Mouse (Mus musculus): Measurements from ENCODE around the gene Ahcyl2. TPM values are rescaled to one million over a fixed set of nuclear protein-coding genes. Genes with fewer than 3 reads are reported as not detected.

Gene Ahcyl2
- polyA plus RNA-seq, 1 experiment from 2014 or later, result 25.3 TPM

DNA sequence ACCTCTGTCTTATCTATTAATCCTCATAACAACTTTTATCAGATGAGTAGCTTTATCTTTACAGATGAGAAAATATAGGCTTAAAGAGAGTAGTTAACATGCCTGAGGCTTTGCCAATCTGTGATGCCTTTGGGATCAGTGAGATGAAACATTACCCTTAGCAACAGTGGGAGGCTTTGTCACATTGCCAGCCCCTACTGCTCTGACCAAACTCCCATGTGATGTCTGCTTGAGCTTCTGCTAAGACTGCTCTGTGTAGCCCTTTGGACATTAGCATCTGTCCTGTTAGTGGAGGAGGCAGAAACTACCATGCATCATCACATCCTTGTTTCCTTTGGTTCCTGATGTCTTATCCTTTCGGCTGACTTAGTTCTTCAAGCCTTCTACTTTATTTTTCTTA, 7.8 kb downstream of the Ahcyl2 start:
- H3K27me3 ChIP-seq, result no peaks in the 10 kb centered on the region
- no peak for ATAC-seq (ENCODE audit: low FRiP score)
- H3K36me3 ChIP-seq, result no peaks in the 10 kb centered on the region
- H3K9me3 ChIP-seq (replicated peaks), result no peaks in the 10 kb centered on the region
- WGBS, result 92% methylated on average over 1 of the region's 1 CpGs
- H3K4me1 ChIP-seq, result 0 out of 2 replicates have a peak, but pooled peaks cover 5% of the 10 kb centered on the region
- H3K4me2 ChIP-seq (replicated peaks), result no peak overlapping the region
- no peak overlapping the region for H3K9ac ChIP-seq
- no peak overlapping the region for H3K27ac ChIP-seq
- no peak overlapping the region for H3K4me3 ChIP-seq

DNA sequence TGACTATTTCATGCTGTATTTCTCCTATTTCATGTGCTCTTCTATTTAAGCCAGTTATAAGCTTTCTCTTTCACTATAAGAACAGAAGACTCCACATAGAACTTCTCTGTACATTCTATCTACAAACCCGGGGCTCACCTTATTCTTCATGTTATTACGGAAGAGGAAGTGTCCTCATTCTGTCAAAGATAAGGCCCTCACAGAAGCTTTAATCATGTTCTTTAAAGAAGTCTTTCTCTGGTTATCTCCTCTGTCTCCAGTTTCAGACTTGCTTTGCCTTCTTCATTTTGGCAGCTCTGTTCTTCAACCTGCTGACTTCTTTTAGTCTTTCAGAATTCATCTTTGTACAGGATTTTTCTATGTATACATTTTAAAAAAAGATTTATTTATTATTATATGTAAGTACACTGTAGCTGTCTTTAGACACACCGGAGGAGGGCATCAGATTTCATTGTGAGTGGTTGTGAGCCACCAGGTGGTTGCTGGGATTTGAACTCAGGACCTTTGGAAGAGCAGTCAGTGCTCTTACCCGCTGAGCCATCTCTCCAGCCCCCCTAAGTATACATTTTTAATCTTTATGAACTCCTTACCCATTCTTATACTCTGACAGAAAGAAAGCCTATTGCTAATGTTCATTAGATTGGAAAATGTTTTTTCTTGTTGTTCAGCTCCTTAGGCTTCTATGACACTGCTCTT, 8.9 kb downstream of the Ahcyl2 start:
- no peaks in the 10 kb centered on the region for H3K27me3 ChIP-seq
- no peak overlapping the region for H3K9ac ChIP-seq
- H3K9me3 ChIP-seq (replicated peaks), result no peaks in the 10 kb centered on the region
- H3K4me3 ChIP-seq, result no peak overlapping the region
- no peaks in the 10 kb centered on the region for H3K36me3 ChIP-seq
- no peaks in the 10 kb centered on the region for H3K4me1 ChIP-seq
- no peak for ATAC-seq (ENCODE audit: low FRiP score)
- H3K27ac ChIP-seq, result no peak overlapping the region
- WGBS, result 89% methylated on average over 4 of the region's 4 CpGs
- H3K4me2 ChIP-seq (replicated peaks), result no peak overlapping the region

DNA sequence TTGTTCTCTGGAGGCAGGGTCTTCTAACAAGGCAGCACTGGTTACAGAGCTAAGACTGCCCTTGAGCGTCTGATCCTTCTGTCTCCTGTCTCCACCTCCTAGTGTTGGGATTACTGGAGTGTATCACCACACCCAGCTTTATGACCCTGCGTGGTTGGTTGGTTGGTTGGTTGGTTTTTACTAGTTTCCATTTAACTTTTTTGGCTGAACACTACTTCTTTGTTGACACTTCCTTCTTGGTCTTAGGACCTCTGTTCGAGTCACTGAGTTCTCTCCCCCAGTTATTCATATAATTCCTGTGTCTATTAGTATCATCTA, 9.4 kb downstream of the Ahcyl2 start:
- Histone ChIP-seq H3K27ac (no peak overlapping the region), H3K4me2 (replicated peaks) (no peak overlapping the region), H3K9me3 (replicated peaks) (no peaks in the 10 kb centered on the region), H3K4me1 (no peaks in the 10 kb centered on the region), H3K4me3 (no peak overlapping the region), H3K9ac (no peak overlapping the region), H3K27me3 (no peaks in the 10 kb centered on the region), H3K36me3 (no peaks in the 10 kb centered on the region)
- ATAC-seq (ENCODE audit: low FRiP score), result no peak
- 77% methylated on average over 3 of the region's 3 CpGs for WGBS

DNA sequence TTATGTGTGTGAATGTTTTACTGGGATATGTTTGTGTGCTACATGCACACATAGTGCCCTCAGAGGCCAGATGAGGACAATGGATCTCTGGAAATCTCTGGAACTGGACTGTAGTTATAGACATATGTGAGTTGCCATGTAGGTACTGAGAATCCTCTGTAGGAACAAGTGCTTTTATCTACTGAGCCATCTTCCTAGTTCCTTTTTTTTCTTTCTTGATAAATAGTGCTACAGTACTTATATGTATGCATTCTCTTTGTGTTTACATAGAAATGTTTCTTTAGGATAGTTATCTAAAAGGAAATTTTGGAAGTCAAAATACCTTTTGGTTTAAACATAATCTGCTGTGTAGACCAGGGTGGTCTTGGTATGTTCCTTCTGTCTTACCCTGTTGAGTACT, 12.3 kb downstream of the Ahcyl2 start:
- no peak for ATAC-seq (ENCODE audit: low FRiP score)
- Histone ChIP-seq H3K27ac (no peak overlapping the region), H3K4me2 (replicated peaks) (no peak overlapping the region), H3K36me3 (no peaks in the 10 kb centered on the region), H3K4me3 (no peak overlapping the region), H3K9ac (no peak overlapping the region), H3K9me3 (replicated peaks) (no peaks in the 10 kb centered on the region), H3K27me3 (no peaks in the 10 kb centered on the region), H3K4me1 (no peaks in the 10 kb centered on the region)

DNA sequence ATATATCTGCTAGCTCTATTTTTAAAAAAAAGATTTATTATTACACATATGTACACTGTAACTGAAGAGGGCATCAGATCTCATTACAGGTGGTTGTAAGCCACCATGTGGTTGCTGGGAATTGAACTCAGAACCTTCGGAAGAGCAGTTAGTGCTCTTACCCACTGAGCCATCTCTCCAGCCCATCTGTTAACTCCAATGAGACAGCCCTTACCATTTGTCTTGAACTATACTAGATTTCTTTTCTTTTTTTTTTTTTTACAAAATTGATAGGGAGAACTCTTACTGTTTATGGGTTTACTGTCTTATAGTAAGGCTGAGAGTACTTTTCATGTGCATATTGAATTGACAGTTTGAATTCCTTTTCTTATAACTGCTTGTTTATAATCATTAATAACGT, 12.8 kb downstream of the Ahcyl2 start:
- H3K4me2 ChIP-seq (replicated peaks), result no peak overlapping the region
- no peak overlapping the region for H3K4me3 ChIP-seq
- ATAC-seq (ENCODE audit: low FRiP score), result no peak
- no peaks in the 10 kb centered on the region for H3K27me3 ChIP-seq
- 92% methylated on average over 2 of the region's 2 CpGs for WGBS
- no peak overlapping the region for H3K9ac ChIP-seq
- H3K36me3 ChIP-seq, result no peaks in the 10 kb centered on the region
- no peak overlapping the region for H3K27ac ChIP-seq
- no peaks in the 10 kb centered on the region for H3K4me1 ChIP-seq
- H3K9me3 ChIP-seq (replicated peaks), result no peaks in the 10 kb centered on the region

DNA sequence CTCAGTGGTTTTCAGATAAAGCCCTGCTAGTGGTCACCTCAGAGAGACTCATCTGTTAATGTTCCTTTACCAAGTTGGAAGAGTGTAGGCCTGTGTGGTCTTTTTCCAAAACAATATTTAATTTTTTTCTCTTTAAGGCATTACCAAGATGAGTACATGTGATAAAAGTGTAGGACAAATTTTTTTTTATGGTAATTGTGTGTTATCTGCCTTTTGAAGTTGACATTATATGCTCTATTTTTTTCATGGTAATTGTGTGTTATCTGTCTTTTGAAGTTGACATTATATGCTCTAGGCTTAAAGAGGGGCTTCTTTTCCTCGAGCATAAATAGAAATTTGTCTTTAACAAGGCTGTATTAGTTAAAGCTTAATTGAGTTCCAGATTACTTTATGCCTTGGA, 14.4 kb downstream of the Ahcyl2 start:
- Histone ChIP-seq H3K4me2 (replicated peaks) (no peak overlapping the region), H3K9me3 (replicated peaks) (no peaks in the 10 kb centered on the region), H3K27me3 (no peaks in the 10 kb centered on the region), H3K4me3 (no peak overlapping the region), H3K9ac (no peak overlapping the region), H3K4me1 (no peaks in the 10 kb centered on the region), H3K27ac (no peak overlapping the region), H3K36me3 (no peaks in the 10 kb centered on the region)
- no peak for ATAC-seq (ENCODE audit: low FRiP score)
- 78% methylated on average over 1 of the region's 1 CpGs for WGBS

DNA sequence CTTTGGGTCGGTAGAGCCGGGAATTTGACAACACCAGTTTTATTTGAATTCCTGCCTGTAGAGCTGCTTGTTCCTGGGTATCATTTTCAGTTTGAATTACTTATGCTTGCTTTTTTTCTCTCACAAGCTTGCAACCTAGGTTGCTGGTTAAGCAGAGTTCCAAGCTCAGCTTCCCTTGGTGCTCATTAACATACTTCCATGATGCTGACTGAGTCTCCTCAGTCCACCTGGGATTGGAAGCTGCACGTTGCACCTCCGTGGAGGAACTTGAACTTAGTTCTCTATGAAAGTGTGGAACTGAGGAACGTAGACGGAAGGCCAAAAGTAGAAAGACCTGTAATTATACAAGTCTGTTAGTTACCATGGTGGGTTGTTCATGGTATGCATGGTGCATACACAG, 16.1 kb downstream of the Ahcyl2 start:
- Histone ChIP-seq H3K4me1 (0 out of 2 replicates have a peak, but pooled peaks cover 3% of the 10 kb centered on the region), H3K9ac (no peak overlapping the region), H3K27ac (no peak overlapping the region), H3K4me3 (no peak overlapping the region), H3K27me3 (no peaks in the 10 kb centered on the region), H3K36me3 (no peaks in the 10 kb centered on the region), H3K9me3 (replicated peaks) (no peaks in the 10 kb centered on the region), H3K4me2 (replicated peaks) (no peak overlapping the region)
- 88% methylated on average over 6 of the region's 6 CpGs for WGBS
- ATAC-seq (ENCODE audit: low FRiP score), result no peak

DNA sequence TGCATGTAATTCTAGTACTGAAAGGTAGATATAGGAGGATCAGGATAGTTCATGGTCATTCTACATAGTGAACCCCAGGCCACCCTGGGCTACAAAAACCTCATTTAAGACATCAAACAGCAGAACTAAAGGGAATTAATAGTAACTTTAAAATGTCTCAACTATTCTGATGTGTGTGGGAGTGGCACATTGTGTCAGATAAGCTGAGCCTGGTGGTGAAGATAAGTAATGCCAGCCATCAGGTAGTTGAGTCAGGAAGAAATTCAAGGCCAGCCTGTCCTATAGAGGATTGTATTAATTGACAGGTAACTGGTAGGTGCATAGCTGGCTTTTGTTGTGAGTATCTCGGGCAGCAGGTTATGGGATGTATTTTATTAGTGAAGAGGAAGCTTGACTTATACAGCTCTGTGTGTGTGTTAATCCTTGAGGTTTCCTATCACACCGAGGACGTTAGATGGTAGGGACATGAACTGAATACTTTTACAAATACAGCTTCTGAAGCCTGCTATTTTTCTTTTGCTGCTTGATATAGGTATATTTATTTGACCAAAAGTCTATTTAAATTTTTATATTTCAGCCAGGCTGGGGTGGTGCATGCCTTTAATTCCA, 16.7 kb downstream of the Ahcyl2 start:
- 86% methylated on average over 3 of the region's 3 CpGs for WGBS
- Histone ChIP-seq H3K36me3 (no peaks in the 10 kb centered on the region), H3K27ac (no peak overlapping the region), H3K9me3 (replicated peaks) (no peaks in the 10 kb centered on the region), H3K9ac (no peak overlapping the region), H3K4me3 (no peak overlapping the region), H3K4me2 (replicated peaks) (no peak overlapping the region), H3K4me1 (0 out of 2 replicates have a peak, but pooled peaks cover 5% of the 10 kb centered on the region), H3K27me3 (no peaks in the 10 kb centered on the region)
- ATAC-seq (ENCODE audit: low FRiP score), result no peak

DNA sequence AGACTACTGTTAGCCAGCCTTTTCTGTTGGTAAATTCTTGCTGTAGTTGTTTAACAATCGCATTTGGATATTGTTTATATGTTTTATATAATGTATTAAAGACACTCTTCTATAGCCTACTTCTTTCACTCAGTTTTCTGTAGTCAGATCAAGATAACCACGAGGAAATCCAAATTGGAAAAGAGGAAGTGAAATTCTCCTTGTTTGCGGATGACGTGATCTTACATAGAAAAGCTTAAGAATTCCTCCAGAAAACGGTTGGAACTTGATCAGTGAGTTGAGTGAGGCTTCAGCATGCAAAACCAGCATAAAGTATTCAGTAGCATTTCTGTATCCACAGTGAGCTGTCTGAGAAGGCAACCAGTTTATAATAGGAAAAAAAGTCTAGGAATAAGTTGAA, 17.9 kb downstream of the Ahcyl2 start:
- H3K9ac ChIP-seq, result no peak overlapping the region
- H3K4me2 ChIP-seq (replicated peaks), result no peak overlapping the region
- 0 out of 2 replicates have a peak, but pooled peaks cover 5% of the 10 kb centered on the region for H3K4me1 ChIP-seq
- H3K9me3 ChIP-seq (replicated peaks), result no peaks in the 10 kb centered on the region
- ATAC-seq (ENCODE audit: low FRiP score), result no peak
- WGBS, result 91% methylated on average over 5 of the region's 5 CpGs
- H3K36me3 ChIP-seq, result no peaks in the 10 kb centered on the region
- H3K27ac ChIP-seq, result no peak overlapping the region
- H3K4me3 ChIP-seq, result no peak overlapping the region
- H3K27me3 ChIP-seq, result no peaks in the 10 kb centered on the region

DNA sequence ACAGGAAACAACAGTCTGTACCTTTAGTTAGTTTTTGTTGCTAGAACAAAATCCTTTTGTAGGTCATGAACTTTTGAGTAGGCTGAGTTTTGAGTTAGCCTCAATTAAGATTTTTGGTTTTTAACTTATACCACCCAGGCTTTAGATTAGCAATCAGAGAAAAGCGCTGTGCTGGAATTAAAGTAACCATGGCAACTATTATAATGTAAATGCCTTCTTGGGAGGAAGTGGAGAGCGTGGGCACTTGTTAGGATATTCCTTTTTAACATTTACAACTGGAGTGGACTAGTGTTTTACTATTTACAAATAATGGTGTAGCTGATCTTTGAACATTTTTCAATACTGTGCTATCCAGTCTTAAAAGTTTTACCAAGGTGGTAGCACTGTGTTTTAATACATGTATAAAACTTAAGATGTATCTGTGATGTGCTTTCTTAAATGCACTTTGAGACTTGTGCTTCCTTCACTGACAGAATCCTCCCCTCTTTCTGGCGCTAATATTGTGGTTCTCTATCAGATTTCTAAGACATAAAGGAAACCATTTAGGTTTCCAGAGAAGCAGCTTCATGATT, 21.1 kb downstream of the Ahcyl2 start:
- H3K9me3 ChIP-seq (replicated peaks), result no peaks in the 10 kb centered on the region
- H3K4me1 ChIP-seq, result 0 out of 2 replicates have a peak, but pooled peaks cover 5% of the 10 kb centered on the region
- H3K4me3 ChIP-seq, result no peak overlapping the region
- H3K36me3 ChIP-seq, result no peaks in the 10 kb centered on the region
- no peak overlapping the region for H3K9ac ChIP-seq
- 34% methylated on average over 3 of the region's 3 CpGs for WGBS
- H3K27ac ChIP-seq, result no peak overlapping the region
- ATAC-seq (ENCODE audit: low FRiP score), result no peak
- H3K27me3 ChIP-seq, result no peaks in the 10 kb centered on the region
- H3K4me2 ChIP-seq (replicated peaks), result no peak overlapping the region

DNA sequence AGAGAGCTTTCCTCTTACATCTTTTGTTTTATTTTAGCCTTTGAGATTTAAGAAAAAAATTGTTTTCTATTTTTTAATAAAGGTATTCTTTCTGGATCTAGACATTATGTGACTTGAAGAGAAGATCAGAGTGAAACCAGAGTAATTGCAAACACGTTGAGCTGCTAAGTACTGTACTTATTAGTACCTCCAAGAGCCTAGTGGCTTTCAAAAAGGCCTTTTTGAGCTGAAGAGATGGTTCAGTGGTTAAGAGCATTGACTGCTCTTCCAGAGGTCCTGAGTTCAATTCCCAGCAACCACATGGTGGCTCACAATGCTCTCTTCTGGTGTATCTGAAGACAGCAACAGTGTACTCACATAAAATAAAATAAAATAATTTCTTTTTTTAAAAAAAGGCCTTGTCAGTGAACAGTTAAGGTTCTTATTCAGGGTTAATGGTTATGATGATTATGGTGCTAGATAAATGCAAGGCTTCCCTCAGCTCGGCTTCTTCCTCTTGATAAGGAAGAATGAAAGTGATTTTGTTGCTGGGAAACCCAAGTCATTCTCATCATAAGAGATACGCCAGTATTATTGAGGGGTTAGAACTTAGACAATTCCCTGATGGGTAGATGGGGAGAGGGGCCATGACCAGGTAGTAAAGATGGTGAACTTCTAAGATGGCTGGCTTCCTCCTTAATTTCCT, 22.3 kb downstream of the Ahcyl2 start:
- H3K9ac ChIP-seq, result no peak overlapping the region
- no peaks in the 10 kb centered on the region for H3K27me3 ChIP-seq
- no peaks in the 10 kb centered on the region for H3K36me3 ChIP-seq
- ATAC-seq (ENCODE audit: low FRiP score), result no peak
- 88% methylated on average over 3 of the region's 3 CpGs for WGBS
- H3K9me3 ChIP-seq (replicated peaks), result no peaks in the 10 kb centered on the region
- H3K4me3 ChIP-seq, result no peak overlapping the region
- 0 out of 2 replicates have a peak, but pooled peaks cover 5% of the 10 kb centered on the region for H3K4me1 ChIP-seq
- no peak overlapping the region for H3K27ac ChIP-seq
- no peak overlapping the region for H3K4me2 ChIP-seq (replicated peaks)

DNA sequence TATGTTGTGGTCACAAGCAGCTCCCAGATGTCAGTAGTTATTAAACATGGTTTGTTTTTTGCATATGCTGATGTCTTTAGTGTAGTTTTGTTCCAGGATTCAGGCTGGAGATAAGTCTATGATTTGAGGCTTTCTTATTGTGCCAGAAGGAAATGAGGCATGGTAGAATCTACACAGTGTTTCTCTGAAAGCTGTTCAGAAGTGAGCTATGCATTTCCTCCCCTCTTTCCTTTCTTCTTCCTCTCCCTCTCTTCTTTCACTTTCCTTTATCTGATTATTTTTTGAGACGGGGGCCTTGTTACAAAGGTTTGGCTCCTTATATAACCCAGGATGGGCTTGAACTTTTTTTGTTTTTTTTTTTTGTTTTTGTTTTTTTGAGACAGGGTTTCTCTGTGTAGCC, 25.7 kb downstream of the Ahcyl2 start:
- ATAC-seq (ENCODE audit: low FRiP score), result no peak
- Histone ChIP-seq H3K4me2 (replicated peaks) (no peak overlapping the region), H3K9ac (no peak overlapping the region), H3K27ac (no peak overlapping the region), H3K27me3 (no peaks in the 10 kb centered on the region), H3K4me1 (0 out of 2 replicates have a peak, but pooled peaks cover 5% of the 10 kb centered on the region), H3K4me3 (no peak overlapping the region), H3K36me3 (no peaks in the 10 kb centered on the region), H3K9me3 (replicated peaks) (no peaks in the 10 kb centered on the region)
- 94% methylated on average over 1 of the region's 1 CpGs for WGBS
